Mouse (Mus musculus): ENCODE measurements at regions not wholly inside any gene's neighbourhood (a gene's known extent, or its start where the extent isn't known, plus 50 kb on each side); places are given as distances from the start of the nearest gene placed in this dataset.

DNA sequence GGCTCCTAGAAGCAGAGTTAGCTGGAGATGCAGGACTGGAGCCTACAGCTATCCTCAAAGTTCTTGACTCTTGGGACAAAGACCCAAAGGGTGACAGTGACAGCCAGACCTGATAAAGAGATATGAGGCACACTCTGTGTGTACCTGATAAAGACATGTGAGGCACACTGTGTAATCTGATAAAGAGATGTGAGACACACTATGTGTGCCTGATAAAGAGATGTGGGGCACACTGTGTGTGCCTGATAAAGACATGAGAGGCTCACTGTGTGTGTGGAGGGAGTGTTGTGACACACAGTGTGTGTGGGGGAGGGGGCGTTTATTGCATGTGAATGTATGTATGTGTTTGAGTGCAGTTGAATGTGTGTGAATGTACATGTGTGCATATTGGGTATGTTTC, 97.8 kb upstream of the Habp2 start:
- TF ChIP-seq CTCF (IDR thresholded peaks at IDR 0.05) (no peak), EP300 (IDR thresholded peaks at IDR 0.05) (no peak)
